Mouse (Mus musculus): ENCODE data around the gene Ppl. TPM values are rescaled to one million over a fixed set of nuclear protein-coding genes. Genes with fewer than 3 reads are reported as not detected.

Ppl gene
- polyA plus RNA-seq, 1 experiment from 2014 or later: 0.35 TPM

- H3K4me1 ChIP-seq (ENCODE audit: control insufficient read depth, insufficient read depth, low read length): no peaks in the 10 kb centered on the region
- no peak for ATAC-seq (ENCODE audit: low read depth)
- peaks cover 86% of the 10 kb centered on the region for H3K36me3 ChIP-seq (ENCODE audit: control insufficient read depth, insufficient read depth, low read length)
- H3K9me3 ChIP-seq (ENCODE audit: control insufficient read depth, low read length): no peaks in the 10 kb centered on the region
- H3K9ac ChIP-seq (replicated peaks; ENCODE audit: low read depth, low read length): no peak overlapping the region
- 96% methylated on average over 5 of the region's 5 CpGs for whole genome bisulfite sequencing
- no peaks in the 10 kb centered on the region for H3K27me3 ChIP-seq (ENCODE audit: control insufficient read depth, insufficient read depth, low read length)
- H3K4me3 ChIP-seq (ENCODE audit: low read depth, low read length): no peak overlapping the region
- no peak overlapping the region for H3K4me2 ChIP-seq (ENCODE audit: low read depth, low read length)
- H3K27ac ChIP-seq (ENCODE audit: low read depth, low read length): no peak overlapping the region
Observed at GRCm38 (mm10) chr16:5074341-5074740, 57.9 kb downstream of the Ppl start.

DNA sequence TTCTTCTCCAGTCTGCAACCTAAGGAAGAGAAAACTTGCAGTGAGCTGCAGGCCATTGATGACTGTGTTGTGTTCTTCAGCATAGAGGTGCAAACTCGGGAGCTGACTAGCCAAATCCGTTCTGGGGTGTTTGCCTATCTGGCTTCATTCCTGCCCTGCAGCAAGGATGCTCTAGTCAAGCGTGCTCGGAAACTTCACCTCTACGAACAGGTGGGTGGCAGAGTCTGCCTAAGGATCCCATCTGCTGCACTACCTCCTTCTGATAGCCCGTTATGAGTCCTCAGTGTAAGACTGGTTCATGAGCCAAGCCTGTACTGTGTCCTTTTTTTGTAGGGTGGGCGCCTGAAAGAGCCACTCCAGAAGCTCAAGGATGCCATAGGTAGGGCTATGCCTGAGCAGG, 60.2 kb downstream of the Ppl start:
- no peak overlapping the region for H3K4me2 ChIP-seq (ENCODE audit: low read depth, low read length)
- no peak for ATAC-seq (ENCODE audit: low read depth)
- H3K27ac ChIP-seq (ENCODE audit: low read depth, low read length): no peak overlapping the region
- no peaks in the 10 kb centered on the region for H3K9me3 ChIP-seq (ENCODE audit: control insufficient read depth, low read length)
- no peaks in the 10 kb centered on the region for H3K27me3 ChIP-seq (ENCODE audit: control insufficient read depth, insufficient read depth, low read length)
- WGBS: 94% methylated on average over 7 of the region's 7 CpGs
- no peak overlapping the region for H3K9ac ChIP-seq (replicated peaks; ENCODE audit: low read depth, low read length)
- no peaks in the 10 kb centered on the region for H3K4me1 ChIP-seq (ENCODE audit: control insufficient read depth, insufficient read depth, low read length)
- no peak overlapping the region for H3K4me3 ChIP-seq (ENCODE audit: low read depth, low read length)
- H3K36me3 ChIP-seq (ENCODE audit: control insufficient read depth, insufficient read depth, low read length): peaks cover 67% of the 10 kb centered on the region

DNA sequence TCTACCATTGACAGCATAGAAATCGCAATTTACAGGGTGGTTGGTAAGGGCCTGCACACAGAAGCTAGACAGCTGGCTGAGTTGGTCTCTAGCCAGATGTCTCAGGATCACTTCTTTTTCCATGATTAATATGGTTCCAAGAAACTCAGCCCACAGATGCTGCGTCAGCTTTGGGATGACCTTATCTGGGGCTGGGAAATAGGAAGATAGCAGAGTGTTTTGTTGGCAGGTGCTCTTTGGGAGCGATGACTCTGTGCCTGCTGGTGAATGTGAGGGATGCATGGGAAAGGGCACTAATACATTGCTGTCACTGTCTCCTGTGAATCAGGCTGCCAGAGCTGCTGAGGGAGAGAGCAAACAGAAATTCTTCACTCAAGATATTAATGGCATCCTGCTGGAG, 61.9 kb downstream of the Ppl start:
- WGBS: 83% methylated on average over 3 of the region's 3 CpGs
- peaks cover 54% of the 10 kb centered on the region for H3K36me3 ChIP-seq (ENCODE audit: control insufficient read depth, insufficient read depth, low read length)

DNA sequence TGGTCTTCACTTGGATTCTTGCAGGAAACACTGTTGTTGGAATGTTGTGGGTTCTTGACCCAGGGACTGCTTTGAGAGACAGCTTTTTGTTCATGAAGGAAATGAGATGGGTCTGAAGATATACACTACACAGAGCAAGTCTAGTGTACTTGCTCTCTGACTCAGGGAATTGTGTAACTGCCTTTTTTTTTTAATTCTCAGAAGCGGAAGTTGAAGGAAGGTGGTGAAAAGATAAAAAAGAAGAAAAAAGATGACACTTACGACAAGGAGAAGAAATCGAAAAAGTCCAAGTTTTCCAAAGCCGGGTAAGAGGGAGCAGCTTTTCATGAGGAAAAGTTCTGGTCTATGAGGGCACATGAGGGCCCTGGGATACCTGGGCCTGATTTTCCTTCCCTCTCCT, 68.7 kb downstream of the Ppl start:
- no peak overlapping the region for H3K27ac ChIP-seq (ENCODE audit: low read depth, low read length)
- 98% methylated on average over 4 of the region's 4 CpGs for WGBS
- no peaks in the 10 kb centered on the region for H3K27me3 ChIP-seq (ENCODE audit: control insufficient read depth, insufficient read depth, low read length)
- no peak for ATAC-seq (ENCODE audit: low read depth)
- H3K4me3 ChIP-seq (ENCODE audit: low read depth, low read length): no peak overlapping the region
- H3K9ac ChIP-seq (replicated peaks; ENCODE audit: low read depth, low read length): no peak overlapping the region
- no peaks in the 10 kb centered on the region for H3K9me3 ChIP-seq (ENCODE audit: control insufficient read depth, low read length)
- H3K4me2 ChIP-seq (ENCODE audit: low read depth, low read length): no peak overlapping the region
- peaks cover 35% of the 10 kb centered on the region for H3K36me3 ChIP-seq (ENCODE audit: control insufficient read depth, insufficient read depth, low read length)
- no peaks in the 10 kb centered on the region for H3K4me1 ChIP-seq (ENCODE audit: control insufficient read depth, insufficient read depth, low read length)

More for the DNA sequence above, 61.9 kb downstream of the Ppl start:
- Histone ChIP-seq H3K27ac (ENCODE audit: low read depth, low read length) (no peak overlapping the region), H3K4me3 (ENCODE audit: low read depth, low read length) (no peak overlapping the region), H3K27me3 (ENCODE audit: control insufficient read depth, insufficient read depth, low read length) (no peaks in the 10 kb centered on the region), H3K9me3 (ENCODE audit: control insufficient read depth, low read length) (no peaks in the 10 kb centered on the region), H3K4me1 (ENCODE audit: control insufficient read depth, insufficient read depth, low read length) (no peaks in the 10 kb centered on the region), H3K4me2 (ENCODE audit: low read depth, low read length) (no peak overlapping the region), H3K9ac (replicated peaks; ENCODE audit: low read depth, low read length) (no peak overlapping the region)
- no peak for ATAC-seq (ENCODE audit: low read depth)

DNA sequence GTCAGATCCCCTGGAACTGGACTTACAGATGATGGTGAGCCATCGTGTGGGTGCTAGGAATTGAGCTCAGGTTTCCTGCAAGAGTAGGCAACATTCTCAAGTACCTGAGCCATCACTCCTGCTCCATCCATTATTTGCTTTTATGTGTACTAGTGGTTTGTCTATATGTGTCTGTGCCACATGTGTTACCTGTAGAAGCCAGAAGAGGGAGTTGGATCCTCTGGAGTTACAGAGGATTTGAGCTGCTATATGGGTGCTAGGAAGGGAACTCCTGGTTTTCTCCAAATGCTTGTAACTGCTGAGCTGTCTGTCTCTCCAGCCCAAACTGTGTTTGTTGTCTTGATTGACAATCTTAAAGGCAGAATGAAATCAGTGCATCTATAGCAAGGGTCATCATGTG, 74.1 kb downstream of the Ppl start:
- no peak overlapping the region for H3K27ac ChIP-seq (ENCODE audit: low read depth, low read length)
- H3K4me3 ChIP-seq (ENCODE audit: low read depth, low read length): no peak overlapping the region
- no peak for ATAC-seq (ENCODE audit: low read depth)
- H3K9me3 ChIP-seq (ENCODE audit: control insufficient read depth, low read length): no peaks in the 10 kb centered on the region
- 91% methylated on average over 1 of the region's 1 CpGs for WGBS
- no peak overlapping the region for H3K9ac ChIP-seq (replicated peaks; ENCODE audit: low read depth, low read length)
- no peaks in the 10 kb centered on the region for H3K27me3 ChIP-seq (ENCODE audit: control insufficient read depth, insufficient read depth, low read length)
- no peaks in the 10 kb centered on the region for H3K4me1 ChIP-seq (ENCODE audit: control insufficient read depth, insufficient read depth, low read length)
- H3K36me3 ChIP-seq (ENCODE audit: control insufficient read depth, insufficient read depth, low read length): peaks cover 33% of the 10 kb centered on the region
- H3K4me2 ChIP-seq (ENCODE audit: low read depth, low read length): no peak overlapping the region

GRCm38 (mm10) chr16:5050251-5051110, 81.7 kb downstream of the Ppl start:
- peak overlapping the region; percentile 64 for H3K4me2 ChIP-seq (ENCODE audit: low read depth, low read length)
- H3K4me1 ChIP-seq (ENCODE audit: control insufficient read depth, insufficient read depth, low read length): peaks cover 26% of the 10 kb centered on the region
- under 1% methylated on average over 76 of the region's 78 CpGs for WGBS
- no peaks in the 10 kb centered on the region for H3K9me3 ChIP-seq (ENCODE audit: control insufficient read depth, low read length)
- ATAC-seq (ENCODE audit: low read depth): peak; percentile 81
- H3K27me3 ChIP-seq (ENCODE audit: control insufficient read depth, insufficient read depth, low read length): no peaks in the 10 kb centered on the region
- H3K27ac ChIP-seq (ENCODE audit: low read depth, low read length): peak overlapping the region; percentile 95
- H3K4me3 ChIP-seq (ENCODE audit: low read depth, low read length): peak overlapping the region; percentile 98
- H3K36me3 ChIP-seq (ENCODE audit: control insufficient read depth, insufficient read depth, low read length): peaks cover 35% of the 10 kb centered on the region
- H3K9ac ChIP-seq (replicated peaks; ENCODE audit: low read depth, low read length): peak overlapping the region; percentile 89

GRCm38 (mm10) chr16:5049774-5050234, 82.4 kb downstream of the Ppl start, which contains the start of the genes Glyr1 and Ubn1:
Glyr1 (minus strand) TSS chr16:5049863.
Ubn1 (plus strand) TSS chr16:5050057.
- H3K9ac ChIP-seq (replicated peaks; ENCODE audit: low read depth, low read length): peak within 1 kb of the TSS; percentile 89

DNA sequence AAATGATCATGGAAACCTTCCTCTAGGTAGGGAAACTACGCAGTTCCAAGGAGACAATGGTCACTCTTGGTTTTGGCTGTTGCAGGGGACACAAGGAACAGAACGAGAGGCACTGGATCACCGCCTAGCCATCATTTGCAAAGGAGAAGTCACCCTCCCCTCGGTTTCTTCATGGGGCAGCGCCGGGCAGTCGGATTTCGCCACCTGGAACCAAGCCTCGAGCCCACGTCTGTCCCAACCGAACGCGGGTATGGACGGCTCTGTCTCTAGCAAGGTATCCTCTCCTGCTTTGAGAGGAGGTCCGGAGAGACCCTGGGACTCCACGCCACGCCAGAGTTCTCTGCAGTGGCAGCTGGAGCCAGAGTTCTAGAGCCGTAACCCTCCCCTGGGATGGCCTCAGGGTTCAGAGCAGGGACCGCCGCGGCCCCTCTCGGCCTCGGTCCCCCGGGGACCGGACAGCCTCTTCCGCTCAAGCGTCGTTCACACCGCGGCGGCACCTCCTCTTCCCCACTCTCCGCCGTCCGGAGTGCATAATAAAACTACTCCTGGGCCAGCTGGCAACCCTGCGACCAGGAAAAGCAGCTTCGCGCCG, 82.9 kb downstream of the Ppl start:
- H3K4me3 ChIP-seq (ENCODE audit: low read depth, low read length): peak overlapping the region; percentile 98
- WGBS: under 1% methylated on average over 35 of the region's 38 CpGs
- ATAC-seq (ENCODE audit: low read depth): peak; percentile 48
- H3K36me3 ChIP-seq (ENCODE audit: control insufficient read depth, insufficient read depth, low read length): peaks cover 37% of the 10 kb centered on the region
- H3K27me3 ChIP-seq (ENCODE audit: control insufficient read depth, insufficient read depth, low read length): no peaks in the 10 kb centered on the region
- peak overlapping the region; percentile 93 for H3K4me2 ChIP-seq (ENCODE audit: low read depth, low read length)
- H3K27ac ChIP-seq (ENCODE audit: low read depth, low read length): peak overlapping the region; percentile 96
- peaks cover 26% of the 10 kb centered on the region for H3K4me1 ChIP-seq (ENCODE audit: control insufficient read depth, insufficient read depth, low read length)
- peak overlapping the region; percentile 83 for H3K9ac ChIP-seq (replicated peaks; ENCODE audit: low read depth, low read length)
- H3K9me3 ChIP-seq (ENCODE audit: control insufficient read depth, low read length): no peaks in the 10 kb centered on the region

More at GRCm38 (mm10) chr16:5049774-5050234, 82.4 kb downstream of the Ppl start, which contains the start of the genes Glyr1 and Ubn1:
- H3K4me3 ChIP-seq (ENCODE audit: low read depth, low read length): peak within 1 kb of the TSS; percentile 98
- H3K36me3 ChIP-seq (ENCODE audit: control insufficient read depth, insufficient read depth, low read length): peaks cover 35% of the 10 kb centered on the region
- H3K9me3 ChIP-seq (ENCODE audit: control insufficient read depth, low read length): no peaks in the 10 kb centered on the region
- under 1% methylated on average over 55 of the region's 56 CpGs for WGBS
- H3K4me1 ChIP-seq (ENCODE audit: control insufficient read depth, insufficient read depth, low read length): peaks cover 26% of the 10 kb centered on the region
- H3K4me2 ChIP-seq (ENCODE audit: low read depth, low read length): peak within 1 kb of the TSS; percentile 93
- peak; percentile 100 for ATAC-seq (ENCODE audit: low read depth)
- H3K27ac ChIP-seq (ENCODE audit: low read depth, low read length): peak within 1 kb of the TSS; percentile 96
- no peaks in the 10 kb centered on the region for H3K27me3 ChIP-seq (ENCODE audit: control insufficient read depth, insufficient read depth, low read length)

- no peak overlapping the region for H3K4me3 ChIP-seq (ENCODE audit: low read depth, low read length)
- peaks cover 54% of the 10 kb centered on the region for H3K36me3 ChIP-seq (ENCODE audit: control insufficient read depth, insufficient read depth, low read length)
- no peaks in the 10 kb centered on the region for H3K9me3 ChIP-seq (ENCODE audit: control insufficient read depth, low read length)
- H3K9ac ChIP-seq (replicated peaks; ENCODE audit: low read depth, low read length): no peak overlapping the region
- no peak overlapping the region for H3K27ac ChIP-seq (ENCODE audit: low read depth, low read length)
- no peaks in the 10 kb centered on the region for H3K27me3 ChIP-seq (ENCODE audit: control insufficient read depth, insufficient read depth, low read length)
- H3K4me1 ChIP-seq (ENCODE audit: control insufficient read depth, insufficient read depth, low read length): peaks cover 17% of the 10 kb centered on the region
- H3K4me2 ChIP-seq (ENCODE audit: low read depth, low read length): no peak overlapping the region
- ATAC-seq (ENCODE audit: low read depth): no peak
- WGBS: 98% methylated on average over 3 of the region's 3 CpGs
Observed at GRCm38 (mm10) chr16:5045322-5045721, 86.9 kb downstream of the Ppl start.
